Mouse (Mus musculus) kidney, postnatal 14 days (tissue): ENCODE measurements around the gene Uqcc1.
"Not testable (repeated sequence)": the region's sequence is repeated elsewhere in the genome, so short reads cannot be mapped to it uniquely, and the experiment has no call there.

Experiments
- DNase-seq: peaks from one replicate; pipeline ENCODE4 v3.0.0; 2022; ENCODE audit warnings: mixed read lengths

Uqcc1 gene

DNA sequence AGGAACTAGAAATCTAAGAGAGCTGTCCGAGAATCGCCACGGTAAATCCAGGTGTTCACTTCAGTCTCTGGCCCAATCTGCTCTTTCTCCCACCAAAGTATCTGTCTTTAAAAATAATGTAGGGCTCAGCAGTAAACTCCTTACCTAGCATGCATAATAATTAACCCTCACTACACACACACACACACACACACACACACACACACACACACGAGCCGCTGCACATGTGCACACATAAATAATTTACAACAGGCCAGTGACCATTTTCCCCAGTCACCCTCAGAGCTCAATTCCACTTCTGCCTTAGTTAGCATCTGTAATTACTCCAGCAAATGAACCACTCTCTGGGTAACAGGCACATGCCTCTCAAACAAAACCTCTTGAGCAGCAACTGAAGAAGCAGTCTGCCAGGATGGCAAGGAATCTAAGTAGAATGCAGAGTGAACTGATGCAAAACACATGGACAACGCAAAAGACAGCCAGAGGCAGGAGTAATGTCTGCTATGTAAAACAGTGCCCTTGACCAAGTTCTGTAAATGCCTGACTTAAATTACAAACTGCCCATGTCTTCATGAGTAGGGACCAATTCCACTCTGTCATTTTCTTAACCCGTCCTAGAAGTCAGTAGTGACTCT, 1.3 kb downstream of the Uqcc1 start:
- peak; percentile 61 for DNase-seq

- DNase-seq = not testable (repeated sequence)
Observed at GRCm38 (mm10) chr2:155925213-155925612, 4.9 kb downstream of the Uqcc1 start.

- no peak for DNase-seq
Observed at GRCm38 (mm10) chr2:155923143-155923542, 7.0 kb downstream of the Uqcc1 start.

GRCm38 (mm10) chr2:155914684-155915083, 15.4 kb downstream of the Uqcc1 start:
- no peak for DNase-seq

DNA sequence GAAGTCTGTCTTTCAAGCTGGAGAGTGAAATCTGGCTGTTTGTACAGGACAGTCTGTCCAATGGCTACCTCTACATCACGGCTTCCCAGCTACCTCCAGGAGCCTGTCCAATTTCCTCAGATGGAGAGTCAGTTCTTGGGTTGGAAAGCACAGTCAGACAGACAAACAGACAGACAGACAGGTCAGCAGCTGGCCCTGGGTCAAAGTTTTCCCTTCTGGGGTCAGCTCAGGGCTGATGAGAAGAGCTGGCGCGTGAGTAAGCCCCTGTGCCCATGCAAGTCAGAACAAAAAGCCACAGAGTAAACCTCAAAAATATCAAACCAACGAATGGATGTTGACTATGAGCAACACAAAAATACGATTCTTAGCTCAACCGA, 26.5 kb downstream of the Uqcc1 start:
- no peak for DNase-seq

DNA sequence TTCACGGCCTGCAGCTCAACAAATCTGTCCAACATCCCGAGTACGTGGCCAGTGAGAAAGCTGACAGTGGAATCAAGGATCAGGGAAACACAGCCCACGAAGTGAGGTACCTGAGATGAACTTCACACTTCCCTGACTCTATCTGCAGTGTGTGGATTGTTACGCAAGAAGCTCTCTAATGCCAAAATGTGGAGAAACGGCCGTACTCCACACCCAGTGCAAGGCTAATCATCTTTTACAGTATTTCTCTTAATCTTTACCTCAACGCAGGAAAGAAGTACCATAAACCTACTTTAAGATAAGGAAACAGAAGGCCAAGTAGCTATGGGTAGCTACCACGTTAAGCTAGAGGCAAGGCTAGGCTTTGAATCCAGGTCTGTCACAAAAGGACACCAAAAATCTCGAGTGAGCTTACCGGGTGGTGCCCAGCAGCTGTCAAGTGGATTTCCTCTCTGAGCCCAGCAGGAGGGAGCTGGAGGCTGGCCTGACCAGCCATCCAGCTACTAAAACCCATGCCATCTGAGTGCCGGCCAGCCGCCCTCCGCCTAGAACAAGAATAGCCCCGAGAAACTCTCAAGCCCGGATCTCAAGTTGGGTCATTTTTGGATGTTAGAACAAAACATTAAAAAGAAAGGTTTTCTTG, 27.0 kb downstream of the Uqcc1 start:
- DNase-seq = no peak

- DNase-seq = no peak
Observed at GRCm38 (mm10) chr2:155895046-155895735, 34.9 kb downstream of the Uqcc1 start.

DNA sequence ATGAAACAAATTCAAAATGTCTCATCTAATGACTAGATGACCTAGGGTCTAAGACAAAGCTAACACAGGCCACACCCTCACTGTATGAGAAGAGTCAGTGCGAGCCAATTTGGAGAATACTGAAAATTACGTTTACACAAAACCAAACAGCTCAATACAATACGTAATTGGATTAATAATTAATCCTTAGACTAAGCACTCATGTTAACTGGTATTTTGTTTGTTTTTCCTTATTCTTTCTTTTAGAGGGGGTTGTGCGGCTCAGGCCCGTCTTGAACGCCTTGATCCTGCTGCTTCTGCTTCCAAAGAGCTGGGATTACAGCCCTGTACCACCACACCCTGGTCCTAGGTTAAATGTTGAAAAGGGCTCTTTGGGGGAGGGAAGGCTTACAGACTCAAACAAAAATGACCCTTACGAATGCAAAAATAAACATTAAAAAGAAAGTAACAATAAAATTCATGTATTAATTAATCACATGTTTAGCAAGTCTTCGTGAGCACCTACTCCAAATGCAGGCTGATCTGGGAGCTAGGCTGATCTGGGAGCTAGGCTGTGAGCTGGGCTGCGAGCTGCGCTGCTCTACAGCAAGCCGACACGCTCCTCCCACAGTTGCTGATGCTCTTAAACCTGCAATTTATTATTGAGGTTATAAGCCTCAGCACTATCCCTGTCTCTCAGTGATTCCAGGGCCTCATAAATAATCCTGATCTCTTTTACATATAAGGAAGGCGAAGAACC, 35.6 kb downstream of the Uqcc1 start:
- DNase-seq = no peak

GRCm38 (mm10) chr2:155886776-155887175, 43.3 kb downstream of the Uqcc1 start:
- no peak for DNase-seq

DNA sequence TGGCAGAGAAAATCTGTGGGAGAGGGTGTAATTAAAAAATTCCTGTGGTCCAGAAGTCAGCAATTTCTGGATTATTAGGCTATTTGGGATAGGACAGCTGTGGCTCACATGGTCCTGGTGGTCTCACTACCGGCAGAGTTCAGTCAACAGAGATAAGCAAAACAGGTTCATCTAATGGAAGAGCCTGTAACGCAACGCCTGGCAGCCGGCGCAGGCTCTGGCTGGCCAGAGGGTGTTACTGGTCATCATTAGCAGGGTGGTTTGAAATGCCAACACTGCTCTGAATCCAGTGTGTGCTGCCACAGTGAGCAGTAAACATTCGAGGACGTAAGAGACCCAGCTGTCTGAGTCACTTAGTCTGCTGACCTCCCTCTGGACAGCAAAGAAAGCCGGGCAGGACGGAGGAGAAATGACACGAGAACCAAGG, 44.8 kb downstream of the Uqcc1 start:
- no peak for DNase-seq

DNA sequence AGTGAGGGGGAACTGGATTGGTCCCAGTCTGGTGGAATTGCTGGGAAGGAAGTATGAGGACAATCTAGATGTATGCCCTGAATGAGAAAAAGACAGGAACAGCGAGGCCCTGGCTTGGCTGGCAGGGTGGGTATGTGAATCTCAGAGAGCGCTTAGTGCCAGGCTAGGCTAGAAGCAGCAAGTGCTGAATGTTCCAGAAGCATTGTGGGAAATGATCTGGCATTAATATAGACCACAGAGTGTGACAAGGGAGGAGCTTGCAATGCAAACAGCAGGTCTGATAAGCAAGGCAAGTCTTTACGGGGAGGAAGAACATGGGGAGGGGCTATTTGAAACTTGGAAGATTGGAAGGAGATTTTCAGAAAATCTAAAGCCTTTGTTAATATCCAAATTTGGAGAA, 48.0 kb downstream of the Uqcc1 start:
- no peak for DNase-seq

DNA sequence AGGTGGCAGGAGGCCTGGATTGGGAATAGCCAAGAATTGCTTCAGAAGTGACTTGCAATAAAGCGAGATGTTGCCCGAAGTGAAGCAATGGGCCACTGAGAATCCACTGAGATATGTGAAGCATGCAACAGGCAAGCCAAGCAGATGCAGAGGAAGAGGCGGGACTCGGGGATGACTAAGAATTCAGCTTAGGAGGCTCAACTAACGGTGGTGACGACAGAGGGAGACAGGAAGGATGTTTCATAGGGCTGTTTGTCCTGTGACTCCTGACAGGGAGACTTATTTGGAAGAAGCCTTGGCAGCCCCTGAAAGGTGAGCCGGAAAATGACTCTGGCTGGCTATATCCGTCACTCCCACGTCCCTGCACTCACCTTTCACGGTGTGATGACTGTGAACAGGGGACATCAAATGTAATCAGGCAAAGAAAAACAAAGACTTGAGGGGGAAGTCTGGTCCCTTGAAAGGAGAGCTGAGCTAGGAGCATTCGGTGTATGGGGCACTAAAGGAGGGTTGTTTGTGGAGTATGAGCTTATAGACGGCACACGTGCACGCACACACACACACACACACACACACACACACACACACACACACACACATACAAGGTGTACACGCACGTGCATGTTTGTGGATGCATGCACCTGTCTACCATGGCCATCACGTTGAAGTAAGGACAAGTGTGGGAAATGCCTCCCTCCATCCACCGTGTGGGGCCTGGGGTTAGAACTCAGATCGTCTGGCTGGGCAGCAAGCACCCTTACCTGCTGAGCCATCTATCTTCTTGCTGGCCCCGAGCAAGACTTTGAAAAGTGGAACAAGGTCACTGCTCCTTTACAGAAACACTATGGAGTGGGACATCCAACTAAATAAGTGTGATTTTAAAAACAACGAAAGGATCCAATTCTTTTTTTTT, 50.9 kb downstream of the Uqcc1 start:
- peak; percentile 36 for DNase-seq

DNA sequence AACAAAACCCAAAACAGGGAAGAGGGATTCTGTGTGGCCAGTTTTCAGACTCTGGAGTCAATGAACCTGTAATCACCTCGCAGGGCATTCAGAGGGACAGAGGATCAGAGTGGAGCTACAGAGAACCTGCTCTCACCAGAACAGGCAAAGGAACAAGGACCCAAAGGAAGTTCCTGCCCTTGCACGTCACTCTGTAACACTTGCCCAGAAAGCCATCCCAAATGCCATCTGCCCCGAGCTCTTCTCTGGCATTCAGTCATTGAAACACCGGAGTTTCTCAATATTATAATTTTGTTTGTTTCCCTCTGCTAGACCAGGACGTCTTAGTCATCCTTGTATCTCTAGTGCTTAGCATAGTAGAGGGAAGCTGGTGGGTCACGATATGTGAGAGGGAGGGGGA, 56.5 kb downstream of the Uqcc1 start:
- no peak for DNase-seq

DNA sequence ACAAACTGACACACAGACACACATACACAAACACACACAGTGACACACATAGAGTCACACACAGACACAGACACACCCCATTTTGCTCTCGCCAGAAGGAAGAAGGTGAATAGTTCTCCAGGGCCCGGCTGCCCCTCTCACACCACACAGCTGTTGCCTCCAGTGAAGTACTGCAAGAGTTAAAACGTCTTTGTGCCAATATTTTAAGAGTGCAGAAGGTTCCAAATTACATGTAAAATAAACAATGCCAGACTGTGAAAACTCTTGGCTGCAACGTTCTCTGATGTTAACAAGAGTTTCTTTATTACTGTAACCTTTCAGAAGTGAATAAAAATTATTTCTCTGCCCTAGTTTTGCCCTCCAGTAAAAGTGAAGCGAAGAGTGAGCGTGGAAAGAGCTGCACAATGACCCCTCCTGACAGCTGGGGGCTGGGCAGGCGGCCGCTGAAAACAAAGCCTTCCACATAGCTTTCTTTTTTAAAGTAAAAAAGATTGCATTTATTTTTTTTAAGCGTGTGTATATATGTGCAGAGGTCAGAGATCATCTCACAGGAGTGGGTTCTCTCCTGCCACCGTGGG, 57.1 kb downstream of the Uqcc1 start:
- DNase-seq = no peak

GRCm38 (mm10) chr2:155872486-155872885, 57.6 kb downstream of the Uqcc1 start:
- DNase-seq = no peak

DNA sequence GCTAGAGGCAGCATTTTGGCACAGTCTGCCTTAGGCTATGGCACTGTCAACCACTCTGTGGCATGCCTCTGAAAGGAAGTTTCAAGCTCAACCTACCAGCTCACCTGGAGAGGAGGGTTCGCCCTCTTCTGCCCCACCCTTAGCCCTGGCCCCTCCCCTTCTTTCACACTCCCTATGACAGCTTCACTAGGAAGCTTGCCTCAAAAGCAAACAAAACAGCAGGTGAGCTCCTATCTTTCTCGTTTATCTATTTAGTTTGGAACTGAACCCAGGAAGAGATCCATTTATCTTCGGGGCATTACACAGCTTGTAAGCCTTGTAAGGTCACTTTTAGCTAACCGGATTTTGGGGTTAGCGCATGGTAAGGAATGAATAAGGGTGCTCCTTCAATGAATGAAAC, 60.3 kb downstream of the Uqcc1 start:
- no peak for DNase-seq

DNA sequence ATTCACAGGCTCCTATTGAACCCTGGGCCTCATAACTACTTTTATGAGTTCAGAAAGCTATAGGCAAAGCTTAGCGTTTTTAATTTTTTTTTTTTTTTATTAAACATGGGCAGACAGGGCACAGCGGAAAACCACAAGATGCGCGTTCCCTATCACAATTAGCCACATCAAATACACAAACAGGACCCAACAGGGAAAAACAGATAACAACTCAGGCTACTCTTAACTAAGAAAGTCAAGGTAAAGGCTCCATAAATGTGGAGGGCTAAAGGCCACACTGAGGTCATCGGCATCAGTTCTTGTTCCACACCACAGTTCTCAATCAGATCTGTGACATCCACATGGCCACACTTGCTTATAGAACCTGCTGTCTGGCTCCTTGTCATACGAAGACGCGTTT, 61.8 kb downstream of the Uqcc1 start:
- DNase-seq = no peak

- no peak for DNase-seq
Observed at GRCm38 (mm10) chr2:155863301-155863867, 66.7 kb downstream of the Uqcc1 start.

DNA sequence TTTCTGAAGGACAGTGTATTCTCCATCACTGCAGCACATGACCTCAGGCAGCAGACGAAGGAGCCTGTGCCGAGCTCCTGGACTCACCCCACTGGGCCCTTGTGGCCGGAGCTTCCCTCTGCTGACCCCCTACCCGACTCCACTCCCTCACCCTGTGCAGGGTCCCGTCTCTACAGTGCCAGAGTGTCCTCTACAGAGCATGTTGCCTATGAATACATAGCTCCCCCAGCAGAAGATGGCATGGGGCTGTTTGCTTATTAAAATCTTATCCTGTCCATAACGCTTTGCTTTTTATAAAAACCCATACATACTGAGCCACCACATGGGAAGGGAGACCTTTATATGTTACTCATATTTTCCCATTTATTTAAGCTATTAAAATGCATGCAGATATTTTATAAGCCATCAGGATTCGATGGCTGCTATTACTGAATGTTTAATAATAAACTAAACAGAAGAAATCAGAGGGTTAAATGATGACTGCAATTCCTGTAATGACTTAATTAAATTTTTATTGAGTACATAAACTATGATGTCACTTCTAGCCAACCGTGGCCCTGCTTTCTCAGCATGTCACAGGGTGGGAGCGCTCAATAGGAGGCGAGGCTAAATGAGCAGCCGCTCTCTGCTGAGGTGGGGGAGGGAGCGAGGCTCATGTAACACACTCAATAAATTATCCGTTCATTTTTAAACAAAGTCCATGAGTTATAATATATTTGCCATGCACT, 67.4 kb downstream of the Uqcc1 start:
- peak; percentile 52 for DNase-seq

- DNase-seq = no peak
Observed at GRCm38 (mm10) chr2:155861581-155861980, 68.5 kb downstream of the Uqcc1 start.

GRCm38 (mm10) chr2:155860102-155860501, 70.0 kb downstream of the Uqcc1 start:
- DNase-seq = peak; percentile 17
